Mouse (Mus musculus) lung, embryonic 14.5 days (tissue): ENCODE measurements at regions not wholly inside any gene's neighbourhood (a gene's known extent, or its start where the extent isn't known, plus 50 kb on each side); places are given as distances from the start of the nearest gene placed in this dataset.

Experiments used
- ATAC-seq: fragments of 200-750 bp; cut with Nextera tagmentation; 2 replicates; pipeline ENCODE4 v1.8.0; 2017; ENCODE audit warnings: mild to moderate bottlenecking, moderate TSS enrichment, moderate library complexity; ENCODE audit not compliant: insufficient read depth
- DNase-seq: peaks from one replicate; pipeline ENCODE4 v3.0.0-alpha.2; 2015
- H3K27ac ChIP-seq: fragments of 300-500 bp; sonication (generic); 2 replicates; pipeline ENCODE4 v1.5.1; 2014; ENCODE audit warnings: low read depth, mild to moderate bottlenecking, moderate library complexity
- H3K27me3 ChIP-seq: fragments of 300-500 bp; sonication (generic); 2 replicates; pipeline ENCODE4 v1.6.1; 2014; ENCODE audit warnings: low read length, control low read depth; ENCODE audit not compliant: insufficient read depth
- H3K36me3 ChIP-seq: fragments of 300-500 bp; sonication (generic); 2 replicates; pipeline ENCODE4 v1.6.1; 2014; ENCODE audit warnings: control low read depth; ENCODE audit not compliant: insufficient read depth
- H3K4me1 ChIP-seq: fragments of 300-500 bp; sonication (generic); 2 replicates; pipeline ENCODE4 v1.6.1; 2014; ENCODE audit warnings: antibody characterized with exemption, control low read depth; ENCODE audit not compliant: insufficient read depth
- H3K4me2 ChIP-seq: fragments of 300-500 bp; sonication (generic); 2 replicates; pipeline ENCODE4 v1.6.1; 2014; ENCODE audit warnings: mild to moderate bottlenecking
- H3K4me3 ChIP-seq: fragments of 300-500 bp; sonication (generic); 2 replicates; pipeline ENCODE4 v1.5.1; 2014; ENCODE audit warnings: low read depth, low read length
- H3K9ac ChIP-seq: fragments of 300-500 bp; sonication (generic); 2 replicates; pipeline ENCODE4 v1.6.1; 2014
- H3K9me3 ChIP-seq: fragments of 300-500 bp; sonication (generic); 2 replicates; pipeline ENCODE4 v1.6.1; 2016; ENCODE audit warnings: low read depth, low read length, control low read depth
- CTCF ChIP-seq: IDR thresholded peaks from 2 replicates; pipeline ENCODE4 v1.5.1; 2016; ENCODE audit warnings: antibody characterized with exemption, low read depth
- WGBS: fragments of 180-500 bp; shearing (Covaris S2); extraction: QIAGEN DNeasy Blood & Tissue Kit; methylation state at CpG from one replicate; pipeline ENCODE4 v1.1.7; 2014; 5-methylcytosine and 5-hydroxymethylcytosine counted together

- no peaks in the 10 kb centered on the region for H3K36me3 ChIP-seq
- H3K9ac ChIP-seq = no peak overlapping the region
- TF ChIP-seq CTCF = no peak
- WGBS = 53% methylated on average over 3 of the region's 3 CpGs
- no peaks in the 10 kb centered on the region for H3K9me3 ChIP-seq
- H3K4me3 ChIP-seq = no peak overlapping the region
- no peaks in the 10 kb centered on the region for H3K4me1 ChIP-seq
- no peak overlapping the region for H3K27ac ChIP-seq
- no peak for ATAC-seq
- no peak for DNase-seq
- H3K27me3 ChIP-seq = no peaks in the 10 kb centered on the region
- no peak overlapping the region for H3K4me2 ChIP-seq
Measured at GRCm38 (mm10) chr15:15155422-15155821, 1573.1 kb upstream of the Cdh9 start.

DNA sequence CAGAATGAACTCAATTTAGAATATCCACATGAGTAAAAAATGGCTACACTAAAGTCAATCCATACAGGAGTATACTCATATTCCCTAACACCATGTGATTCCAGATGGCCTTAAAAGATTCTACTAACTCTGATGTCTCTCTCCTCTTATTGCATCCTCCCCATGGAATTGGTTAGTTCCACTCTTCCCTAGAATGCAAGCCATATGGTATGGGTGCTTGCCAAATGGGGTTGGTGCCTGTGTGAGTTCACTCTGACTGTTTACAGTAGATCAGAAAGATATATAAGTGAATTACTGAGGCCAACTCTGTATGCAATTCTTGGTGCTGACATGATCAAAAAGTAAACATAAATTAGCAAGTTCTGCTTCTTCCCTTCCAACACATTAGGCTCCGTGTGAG is 1558.2 kb upstream of the Cdh9 start:
- 67% methylated on average over 1 of the region's 1 CpGs for WGBS
- no peak for TF ChIP-seq CTCF
- ATAC-seq = no peak

DNA sequence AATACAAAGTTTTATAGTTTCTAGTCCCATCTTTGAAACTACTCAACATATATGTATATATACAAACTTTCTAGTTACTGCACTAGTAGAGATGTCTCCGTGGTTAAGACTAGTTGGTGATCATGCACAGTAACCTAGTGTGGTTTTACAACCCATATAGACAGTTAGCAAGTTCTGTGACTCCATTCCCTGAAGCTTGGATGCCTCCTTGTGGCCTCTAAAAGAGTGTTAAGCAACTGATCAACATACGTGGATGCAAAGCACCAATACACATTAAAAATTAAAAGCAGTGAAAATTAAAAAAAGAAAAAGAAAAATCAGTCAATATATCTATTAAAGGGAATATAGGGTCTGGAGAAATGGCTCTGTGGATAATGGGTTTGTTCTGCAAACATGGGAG is 1508.3 kb upstream of the Cdh9 start:
- no peak for ATAC-seq
- TF ChIP-seq CTCF = no peak
- Histone ChIP-seq H3K9ac (no peak overlapping the region), H3K4me1 (no peaks in the 10 kb centered on the region), H3K9me3 (no peaks in the 10 kb centered on the region), H3K27me3 (no peaks in the 10 kb centered on the region), H3K4me3 (no peak overlapping the region), H3K27ac (no peak overlapping the region), H3K4me2 (no peak overlapping the region), H3K36me3 (no peaks in the 10 kb centered on the region)
- 45% methylated on average over 2 of the region's 2 CpGs for WGBS
- no peak for DNase-seq

More for the DNA sequence above, 1558.2 kb upstream of the Cdh9 start:
- Histone ChIP-seq H3K4me1 (no peaks in the 10 kb centered on the region), H3K9me3 (no peaks in the 10 kb centered on the region), H3K36me3 (no peaks in the 10 kb centered on the region), H3K9ac (no peak overlapping the region), H3K4me2 (no peak overlapping the region), H3K27me3 (no peaks in the 10 kb centered on the region), H3K27ac (no peak overlapping the region), H3K4me3 (no peak overlapping the region)
- peak; percentile 1 for DNase-seq

DNA sequence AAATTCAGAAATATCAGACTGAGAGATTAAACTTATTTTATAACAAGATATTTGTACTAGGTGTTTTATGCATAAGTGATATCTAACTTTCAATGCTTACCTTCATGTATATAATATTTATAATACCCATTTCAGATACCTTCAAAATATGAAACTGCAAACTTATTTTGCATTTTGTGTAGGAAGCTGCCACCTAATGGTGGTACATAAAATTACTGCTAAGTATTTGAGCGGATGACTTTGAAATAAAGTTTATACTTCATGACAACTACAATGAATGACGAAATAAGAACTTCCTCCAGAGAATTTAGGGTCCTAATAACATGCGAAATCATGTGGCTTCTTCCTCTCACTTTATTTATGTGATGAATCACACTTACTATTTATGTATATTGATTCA is 1498.6 kb upstream of the Cdh9 start:
- H3K27ac ChIP-seq = no peak overlapping the region
- 48% methylated on average over 3 of the region's 3 CpGs for WGBS

GRCm38 (mm10) chr15:15238309-15238708 is 1490.2 kb upstream of the Cdh9 start:
- H3K27me3 ChIP-seq = no peaks in the 10 kb centered on the region
- TF ChIP-seq CTCF = peak; percentile 17; the same call in 1 of the 2 replicates
- ATAC-seq (no peak), DNase-seq (peak; percentile 39)
- H3K4me1 ChIP-seq = no peaks in the 10 kb centered on the region
- H3K4me3 ChIP-seq = no peak overlapping the region
- H3K36me3 ChIP-seq = no peaks in the 10 kb centered on the region
- H3K4me2 ChIP-seq = no peak overlapping the region
- H3K27ac ChIP-seq = no peak overlapping the region
- H3K9ac ChIP-seq = no peak overlapping the region
- no peaks in the 10 kb centered on the region for H3K9me3 ChIP-seq

More for the DNA sequence above, 1498.6 kb upstream of the Cdh9 start:
- Histone ChIP-seq H3K36me3 (no peaks in the 10 kb centered on the region), H3K9me3 (no peaks in the 10 kb centered on the region), H3K4me3 (no peak overlapping the region), H3K27me3 (no peaks in the 10 kb centered on the region), H3K4me1 (no peaks in the 10 kb centered on the region), H3K4me2 (no peak overlapping the region), H3K9ac (no peak overlapping the region)
- DNase-seq (peak; percentile 10), ATAC-seq (no peak)
- peak; percentile 25; the same call in 1 of the 2 replicates for TF ChIP-seq CTCF
